Mouse (Mus musculus): Measurements from ENCODE around the gene Dmrtc1a. TPM values are rescaled to one million over a fixed set of nuclear protein-coding genes. Genes with fewer than 3 reads are reported as not detected.
"Not testable (repeated sequence)": the region's sequence is repeated elsewhere in the genome, so short reads cannot be mapped to it uniquely, and the experiment has no call there.

The Dmrtc1a gene
- polyA plus RNA-seq (2015; fragmentation: Nextera tagmentation; extraction: Ambion mirVana): 0.78 and 1.2 TPM in 2 replicates

GRCm38 (mm10) chrX:102908587-102908986 is at the start of gene Dmrtc1a, which contains the start of gene 1700011M02Rik:
TSS of gene Dmrtc1a (minus strand) at chrX:102908687.
TSS of gene 1700011M02Rik (plus strand) at chrX:102908905.
- not testable (repeated sequence) for DNase-seq (ENCODE audit: low spot score)

- not testable (repeated sequence) for DNase-seq (ENCODE audit: low spot score)
Measured at GRCm38 (mm10) chrX:102950136-102950535, 41.6 kb upstream of the Dmrtc1a start.

DNA sequence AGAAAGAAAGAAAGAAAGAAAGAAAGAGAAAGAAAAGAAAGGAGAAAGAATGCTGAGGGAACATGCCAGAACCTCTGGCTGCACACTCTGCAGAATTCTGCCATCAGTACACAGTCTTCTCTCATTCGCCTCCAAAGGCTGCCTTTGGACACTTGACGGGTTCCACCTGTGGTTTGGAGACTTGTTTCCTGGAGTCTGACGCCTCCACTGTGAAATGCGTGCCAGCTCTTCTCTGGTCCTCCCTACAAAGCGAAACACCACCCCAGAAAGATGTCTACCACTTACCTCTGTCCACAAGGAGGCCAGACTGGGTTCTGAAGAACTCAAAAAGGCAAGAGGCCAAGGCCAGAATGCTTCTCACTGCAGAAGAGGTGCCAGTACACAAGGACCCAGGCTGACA is 28.3 kb upstream of the Dmrtc1a start:
- DNase-seq (ENCODE audit: low spot score): no peak

- no peak for DNase-seq (ENCODE audit: low spot score)
Measured at GRCm38 (mm10) chrX:102934395-102934764, 25.9 kb upstream of the Dmrtc1a start.

DNA sequence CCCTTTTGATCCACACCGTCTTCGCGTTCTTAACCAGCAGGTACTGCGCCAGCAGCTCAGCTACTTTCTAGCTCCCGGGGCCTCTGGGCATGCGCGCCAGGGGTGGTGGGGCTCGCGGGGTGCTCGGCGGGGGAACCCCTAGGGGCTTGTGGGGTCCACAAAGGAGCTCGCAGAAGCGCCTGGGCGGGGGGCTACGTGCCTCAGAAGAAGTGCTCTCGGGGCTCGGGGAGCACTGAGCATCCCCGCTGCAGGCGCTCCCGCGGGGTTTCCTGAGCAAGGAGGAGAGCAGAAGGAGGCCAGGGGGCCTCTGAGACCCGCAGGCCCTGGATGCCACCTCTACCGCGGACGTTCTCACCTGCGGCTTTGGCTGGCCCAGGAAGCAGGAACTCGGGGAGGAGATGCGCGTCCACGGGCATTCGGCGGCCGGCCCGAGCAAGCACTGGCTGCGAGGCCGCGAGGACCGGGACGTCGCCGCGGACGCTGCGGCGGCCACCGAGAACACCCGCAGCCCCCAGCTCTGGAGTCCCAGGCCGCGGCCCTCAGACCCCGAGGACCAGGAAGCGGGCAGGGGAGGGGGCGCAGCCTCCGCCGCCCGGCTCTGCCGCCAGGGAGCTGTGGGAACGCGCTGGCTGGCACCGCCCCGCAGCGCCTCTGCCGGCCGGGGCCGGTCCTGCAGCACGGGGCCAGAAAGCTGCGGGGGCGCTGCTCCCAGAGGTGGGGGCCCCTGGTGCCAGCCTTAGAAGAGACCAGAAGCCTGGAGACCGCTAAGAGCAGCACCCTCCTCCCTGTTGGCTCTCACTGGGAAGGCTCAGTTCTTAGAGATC is 25.3 kb upstream of the Dmrtc1a start:
- DNase-seq (ENCODE audit: low spot score): peak; percentile 24

- no peak for DNase-seq (ENCODE audit: low spot score)
Measured at GRCm38 (mm10) chrX:102932992-102933570, 24.6 kb upstream of the Dmrtc1a start.

GRCm38 (mm10) chrX:102928072-102928471 is 19.6 kb upstream of the Dmrtc1a start, which contains the start of gene 1700018G05Rik:
TSS of gene 1700018G05Rik (plus strand) at chrX:102928372.
- DNase-seq (ENCODE audit: low spot score): not testable (repeated sequence)

- not testable (repeated sequence) for DNase-seq (ENCODE audit: low spot score)
Measured at GRCm38 (mm10) chrX:102926707-102927106, 18.2 kb upstream of the Dmrtc1a start.

DNA sequence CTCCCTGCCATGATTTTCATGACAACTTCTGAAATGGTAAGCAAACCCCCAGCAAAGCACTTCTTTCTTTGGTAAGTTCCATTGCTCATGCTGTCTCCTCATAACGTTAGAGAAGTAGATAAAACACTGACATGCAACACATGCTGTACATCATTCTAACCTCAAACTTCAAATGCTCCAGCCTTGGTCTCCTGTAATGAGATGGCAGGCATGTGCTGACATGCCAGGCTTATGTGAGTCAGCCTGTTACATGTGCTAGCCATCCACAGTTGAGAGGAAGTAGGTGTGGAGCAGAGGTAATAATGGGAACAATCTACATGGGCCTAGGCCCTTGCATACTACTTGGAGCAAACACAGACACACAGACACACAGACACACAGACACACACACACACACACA is 6.3 kb upstream of the Dmrtc1a start:
- not testable (repeated sequence) for DNase-seq (ENCODE audit: low spot score)

- no peak for DNase-seq (ENCODE audit: low spot score)
Measured at GRCm38 (mm10) chrX:102867871-102868270, 40.6 kb downstream of the Dmrtc1a start, which contains the start of gene 1700031F05Rik. TSS of gene 1700031F05Rik (minus strand) at chrX:102867971.

- not testable (repeated sequence) for DNase-seq (ENCODE audit: low spot score)
Measured at GRCm38 (mm10) chrX:102854516-102854915, 54.0 kb downstream of the Dmrtc1a start, which contains the start of gene Dmrtc1c2. TSS of gene Dmrtc1c2 (minus strand) at chrX:102854616.

Other genes with a start within 250 kb of the Dmrtc1a start
- not detected in 2 replicates for gene Gm3880, start 221.7 kb downstream of the Dmrtc1a start, polyA plus RNA-seq (2015; fragmentation: Nextera tagmentation; extraction: Ambion mirVana)
- gene Gm9112, start 201.1 kb downstream of the Dmrtc1a start, polyA plus RNA-seq (2015; fragmentation: Nextera tagmentation; extraction: Ambion mirVana): not detected in 2 replicates
- 0.10 TPM in 1 of 2 replicates, not detected in the other for gene Dmrtc1b, start 200.8 kb downstream of the Dmrtc1a start, polyA plus RNA-seq (2015; fragmentation: Nextera tagmentation; extraction: Ambion mirVana)
- gene Dmrtc1c1, start 105.7 kb downstream of the Dmrtc1a start, polyA plus RNA-seq (2015; fragmentation: Nextera tagmentation; extraction: Ambion mirVana): not detected in 2 replicates
- not detected in 2 replicates for gene Dmrtc1c2, start 54.1 kb downstream of the Dmrtc1a start, polyA plus RNA-seq (2015; fragmentation: Nextera tagmentation; extraction: Ambion mirVana)
- gene 1700031F05Rik, start 40.7 kb downstream of the Dmrtc1a start, polyA plus RNA-seq (2015; fragmentation: Nextera tagmentation; extraction: Ambion mirVana): not detected in 2 replicates
- not detected in 2 replicates for gene 1700011M02Rik, start 218 bp upstream of the Dmrtc1a start, polyA plus RNA-seq (2015; fragmentation: Nextera tagmentation; extraction: Ambion mirVana)
- not detected in 2 replicates for gene 1700018G05Rik, start 19.7 kb upstream of the Dmrtc1a start, polyA plus RNA-seq (2015; fragmentation: Nextera tagmentation; extraction: Ambion mirVana)